Mouse (Mus musculus): Measurements from ENCODE around the gene Hist1h4f.
A peak's percentile ranks its signal among the peaks of the same experiment; 100 is the strongest.

- TF ChIP-seq CTCF (conservative IDR thresholded peaks at IDR 0.05; ENCODE audit: insufficient read depth, insufficient read length, low read depth, low read length) = no peak
- TF ChIP-seq POLR2A (IDR thresholded peaks at IDR 0.05; ENCODE audit: low read depth, low read length) = peak; percentile 55
Measured at GRCm38 (mm10) chr13:23543965-23544786, 7.3 kb downstream of the Hist1h4f start, which contains the start of gene Hist1h3f.

Data from kidney, adult 2 months (tissue).